Mouse (Mus musculus) ovary, postnatal 10 days (tissue): ENCODE measurements around the gene Rnf213.
"Not testable (repeated sequence)": the region's sequence is repeated elsewhere in the genome, so short reads cannot be mapped to it uniquely, and the experiment has no call there.

Experiments used
- DNase-seq: peaks from one replicate; pipeline ENCODE4 v3.0.0; 2022; ENCODE audit warnings: low spot score

Rnf213 gene

GRCm38 (mm10) chr11:119392800-119393482 is at the start of gene Rnf213:
Gene Rnf213 (plus strand): TSS chr11:119393100.
- peak; percentile 49 for DNase-seq

- DNase-seq = no peak
These were observed 48.7 kb upstream of the Rnf213 start for GRCm38 (mm10) chr11:119344178-119344577.

GRCm38 (mm10) chr11:119344865-119345264 is 48.0 kb upstream of the Rnf213 start:
- DNase-seq = no peak

GRCm38 (mm10) chr11:119347125-119347524 is 45.8 kb upstream of the Rnf213 start:
- no peak for DNase-seq

GRCm38 (mm10) chr11:119352113-119352512 is 40.8 kb upstream of the Rnf213 start:
- DNase-seq = no peak

GRCm38 (mm10) chr11:119353946-119354345 is 39.0 kb upstream of the Rnf213 start:
- no peak for DNase-seq

- no peak for DNase-seq
These were observed 38.0 kb upstream of the Rnf213 start for GRCm38 (mm10) chr11:119354798-119355442.

GRCm38 (mm10) chr11:119355443-119356385 is 37.2 kb upstream of the Rnf213 start, which contains the start of the genes Sgsh and Slc26a11:
Gene Sgsh (minus strand): TSS chr11:119355536.
Gene Slc26a11 (plus strand): TSS chr11:119355557.
- peak; percentile 63 for DNase-seq

GRCm38 (mm10) chr11:119359089-119359488 is 33.8 kb upstream of the Rnf213 start:
- no peak for DNase-seq

- no peak for DNase-seq
These were observed 29.9 kb upstream of the Rnf213 start for GRCm38 (mm10) chr11:119362769-119363533.

GRCm38 (mm10) chr11:119363534-119364145 is 29.3 kb upstream of the Rnf213 start:
- peak; percentile 40 for DNase-seq

GRCm38 (mm10) chr11:119375425-119375824 is 17.5 kb upstream of the Rnf213 start:
- no peak for DNase-seq

GRCm38 (mm10) chr11:119377326-119377725 is 15.6 kb upstream of the Rnf213 start:
- no peak for DNase-seq

- no peak for DNase-seq
These were observed 14.3 kb upstream of the Rnf213 start for GRCm38 (mm10) chr11:119378551-119378950.

GRCm38 (mm10) chr11:119381631-119382337 is 11.1 kb upstream of the Rnf213 start:
- no peak for DNase-seq

GRCm38 (mm10) chr11:119382338-119382850 is 10.5 kb upstream of the Rnf213 start:
- no peak for DNase-seq

- no peak for DNase-seq
These were observed 8.0 kb upstream of the Rnf213 start for GRCm38 (mm10) chr11:119384904-119385303.

- no peak for DNase-seq
These were observed 6.6 kb upstream of the Rnf213 start for GRCm38 (mm10) chr11:119386306-119386705.

GRCm38 (mm10) chr11:119387273-119387672 is 5.6 kb upstream of the Rnf213 start:
- not testable (repeated sequence) for DNase-seq

GRCm38 (mm10) chr11:119389851-119390270 is 3.0 kb upstream of the Rnf213 start:
- peak; percentile 70 for DNase-seq
